Mouse (Mus musculus) retina, adult 2 months (tissue): ENCODE results near the gene Msi2.

Experiments used
- DNase-seq: peaks from one replicate; pipeline ENCODE4 v3.0.0-alpha.2; 2012; ENCODE audit warnings: low read depth, low spot score

Msi2 gene

GRCm38 (mm10) chr11:88515736-88516583 is 202.4 kb downstream of the Msi2 start:
- no peak for DNase-seq

- no peak for DNase-seq
These were observed 203.0 kb downstream of the Msi2 start for GRCm38 (mm10) chr11:88515267-88515666.

DNA sequence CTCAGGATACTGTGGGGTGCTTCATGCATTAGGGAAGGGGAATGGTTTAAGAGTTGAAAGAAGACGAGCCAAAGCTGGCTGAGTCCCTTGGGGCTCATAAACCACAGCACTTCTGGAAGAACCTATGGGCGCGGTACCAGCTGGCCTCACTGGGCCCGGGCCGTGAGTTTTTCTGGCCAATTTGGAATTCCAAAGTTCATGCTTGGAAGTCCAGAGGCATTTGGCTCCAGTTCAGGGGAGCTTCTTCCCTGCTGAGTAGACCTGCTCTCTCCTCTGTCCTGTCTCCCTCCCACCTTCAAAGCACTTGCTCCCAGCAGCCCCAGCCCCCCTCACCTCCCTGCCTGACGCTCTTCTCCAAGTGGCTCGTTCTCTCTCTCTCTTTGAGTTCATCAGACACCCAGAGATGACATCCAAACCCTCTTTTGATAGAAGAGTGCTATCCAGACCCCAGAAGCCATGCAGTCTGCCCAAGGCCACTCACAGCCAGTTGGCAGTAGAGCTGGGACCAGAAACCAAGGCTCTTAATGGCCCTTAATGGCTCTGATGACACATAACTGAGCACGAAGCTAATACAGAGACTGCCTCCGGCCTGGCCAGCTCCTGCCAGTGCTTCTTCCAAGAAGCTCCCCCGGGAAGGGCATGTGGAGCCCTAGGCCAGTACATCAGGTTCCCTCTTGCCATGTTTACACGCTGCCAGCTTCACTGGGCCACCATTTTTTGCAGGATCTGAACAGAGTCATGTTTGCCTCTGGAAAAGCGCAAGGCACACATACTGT is 204.0 kb downstream of the Msi2 start:
- DNase-seq, result no peak

DNA sequence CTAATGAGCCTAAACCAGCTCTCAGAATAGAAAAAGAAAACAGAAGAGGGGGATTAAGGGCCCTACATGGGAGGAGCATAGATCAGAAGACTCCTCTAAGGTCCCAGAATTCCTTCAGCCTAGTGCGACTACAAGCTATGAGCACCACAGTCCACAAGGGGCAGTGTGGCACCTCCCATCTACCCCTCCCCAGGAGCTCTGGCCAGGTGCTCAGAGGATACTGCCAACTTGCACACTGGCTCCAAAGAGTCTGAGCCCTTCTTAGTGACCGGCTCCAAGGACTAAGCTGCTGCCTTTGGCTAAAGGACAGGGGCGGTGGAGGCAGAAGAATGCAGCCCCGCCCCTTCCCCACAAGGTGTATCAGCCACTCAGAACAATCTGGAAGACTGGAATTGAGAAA is 205.7 kb downstream of the Msi2 start:
- peak; percentile 64 for DNase-seq

GRCm38 (mm10) chr11:88510282-88510850 is 207.9 kb downstream of the Msi2 start:
- no peak for DNase-seq

DNA sequence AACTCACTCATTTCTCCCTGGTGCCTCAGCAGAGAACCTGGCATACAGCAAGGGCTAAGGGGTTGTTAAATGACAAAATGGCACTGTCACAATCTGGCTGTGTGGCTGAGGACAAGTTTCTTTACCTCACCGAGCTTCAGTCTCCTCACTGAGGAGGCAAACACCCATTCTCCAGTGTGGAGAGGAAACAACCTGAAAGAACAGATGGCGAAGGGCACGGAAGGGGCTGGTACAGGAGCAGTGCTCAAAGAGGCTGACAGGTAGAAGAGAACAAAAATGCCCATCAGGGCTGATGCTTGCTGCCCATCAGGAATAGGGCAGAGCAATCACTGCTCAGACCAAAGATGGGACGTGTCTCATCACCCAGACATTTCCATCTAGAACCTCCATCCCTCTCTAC is 208.8 kb downstream of the Msi2 start:
- no peak for DNase-seq

DNA sequence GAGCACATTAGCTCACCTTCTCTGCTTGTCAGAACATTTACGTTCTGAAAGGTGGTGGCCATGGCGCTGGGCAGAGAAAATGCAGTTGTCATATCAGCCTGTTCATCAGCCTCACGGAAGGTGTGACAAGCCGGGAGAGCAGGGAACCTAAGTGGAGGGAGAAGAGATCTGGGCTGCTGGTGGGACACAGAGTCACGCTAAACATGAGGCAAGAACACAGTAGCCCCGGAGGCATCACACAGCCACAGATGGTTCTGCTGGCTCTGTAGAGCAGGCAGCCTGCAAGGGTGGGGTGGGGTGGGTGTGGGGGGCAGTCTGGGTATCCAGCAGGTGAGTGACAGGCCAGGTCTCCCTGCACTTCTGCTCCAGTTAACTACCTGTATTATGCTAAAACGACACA is 210.2 kb downstream of the Msi2 start:
- DNase-seq, result no peak

GRCm38 (mm10) chr11:88506544-88507419 is 211.5 kb downstream of the Msi2 start:
- DNase-seq, result no peak

- DNase-seq, result no peak
These were observed 212.2 kb downstream of the Msi2 start for GRCm38 (mm10) chr11:88506109-88506508.

GRCm38 (mm10) chr11:88502566-88502965 is 215.7 kb downstream of the Msi2 start:
- DNase-seq, result no peak

DNA sequence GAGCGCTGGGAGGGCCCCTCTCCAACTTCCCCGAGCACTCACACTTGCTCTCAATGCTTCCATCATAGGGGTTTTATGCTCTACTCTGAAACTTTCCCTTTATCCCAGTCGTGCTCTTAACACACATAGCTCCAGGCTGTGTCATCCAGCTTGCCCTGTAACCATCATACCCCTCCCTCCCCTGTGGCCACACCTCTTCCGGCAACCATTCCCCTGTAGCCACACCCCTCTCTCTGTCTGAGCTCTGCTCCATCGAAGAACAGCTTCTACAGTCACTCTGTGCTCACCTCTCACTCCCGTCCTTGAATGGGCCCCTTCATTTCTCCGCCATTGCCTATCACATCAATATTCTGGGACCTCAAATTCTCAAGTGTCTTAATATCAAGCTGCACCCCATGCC is 219.8 kb downstream of the Msi2 start:
- no peak for DNase-seq

DNA sequence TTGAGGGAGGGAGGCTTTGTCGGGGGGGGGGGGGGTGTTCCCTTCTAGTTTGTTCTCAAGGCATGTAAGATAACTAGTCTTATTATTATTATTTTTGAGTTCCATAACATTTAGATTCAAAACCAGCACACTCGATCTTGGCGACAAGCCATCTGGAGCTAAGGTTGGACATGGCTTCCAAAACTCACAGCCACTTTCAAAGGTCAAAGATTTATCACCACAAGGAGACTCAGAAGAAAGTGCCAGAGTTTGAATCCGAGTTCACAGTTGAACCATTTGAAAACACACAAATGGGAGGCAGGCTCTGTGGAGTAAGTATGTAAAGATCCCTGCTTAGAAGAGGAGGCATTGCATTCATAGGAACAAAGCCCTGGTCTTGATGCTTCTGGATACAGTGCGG is 221.9 kb downstream of the Msi2 start:
- DNase-seq, result no peak

DNA sequence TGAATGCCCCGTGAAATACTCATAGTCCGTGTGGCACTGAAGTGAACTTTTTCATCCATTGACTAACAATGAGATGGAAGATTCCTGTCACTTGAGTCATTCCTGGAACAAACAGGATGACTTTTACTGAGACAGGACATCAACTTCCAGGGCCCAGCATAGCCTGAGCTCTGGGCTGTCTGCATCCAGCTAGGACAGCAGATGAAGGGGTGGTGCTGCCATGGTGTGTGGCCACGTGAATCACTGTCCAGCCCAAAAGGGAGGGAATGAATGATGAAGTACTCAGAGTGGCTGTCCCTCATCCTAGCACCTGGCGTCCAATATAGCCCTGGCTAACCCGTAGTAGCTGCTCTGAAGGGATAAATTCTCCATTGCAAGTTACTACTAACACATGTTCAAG is 222.6 kb downstream of the Msi2 start:
- no peak for DNase-seq

DNA sequence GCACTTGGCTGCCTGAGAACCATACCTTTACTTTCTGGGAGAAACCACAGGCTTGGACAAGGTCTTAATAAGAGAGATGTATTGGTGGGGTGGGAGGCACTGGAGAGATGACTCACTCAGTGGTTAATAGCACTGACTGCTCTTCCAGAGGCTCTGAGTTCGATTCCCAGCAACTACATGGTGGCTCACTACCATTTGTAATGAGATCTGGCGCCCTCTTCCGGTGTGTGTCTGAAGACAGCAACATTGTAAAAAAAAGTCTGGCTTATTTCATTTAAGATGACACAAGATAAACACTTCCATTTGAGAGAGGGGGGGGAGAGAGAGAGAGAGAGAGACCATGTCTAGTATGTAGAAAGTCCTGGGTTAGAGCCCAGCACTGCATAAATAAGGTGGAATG is 223.3 kb downstream of the Msi2 start:
- DNase-seq, result no peak

DNA sequence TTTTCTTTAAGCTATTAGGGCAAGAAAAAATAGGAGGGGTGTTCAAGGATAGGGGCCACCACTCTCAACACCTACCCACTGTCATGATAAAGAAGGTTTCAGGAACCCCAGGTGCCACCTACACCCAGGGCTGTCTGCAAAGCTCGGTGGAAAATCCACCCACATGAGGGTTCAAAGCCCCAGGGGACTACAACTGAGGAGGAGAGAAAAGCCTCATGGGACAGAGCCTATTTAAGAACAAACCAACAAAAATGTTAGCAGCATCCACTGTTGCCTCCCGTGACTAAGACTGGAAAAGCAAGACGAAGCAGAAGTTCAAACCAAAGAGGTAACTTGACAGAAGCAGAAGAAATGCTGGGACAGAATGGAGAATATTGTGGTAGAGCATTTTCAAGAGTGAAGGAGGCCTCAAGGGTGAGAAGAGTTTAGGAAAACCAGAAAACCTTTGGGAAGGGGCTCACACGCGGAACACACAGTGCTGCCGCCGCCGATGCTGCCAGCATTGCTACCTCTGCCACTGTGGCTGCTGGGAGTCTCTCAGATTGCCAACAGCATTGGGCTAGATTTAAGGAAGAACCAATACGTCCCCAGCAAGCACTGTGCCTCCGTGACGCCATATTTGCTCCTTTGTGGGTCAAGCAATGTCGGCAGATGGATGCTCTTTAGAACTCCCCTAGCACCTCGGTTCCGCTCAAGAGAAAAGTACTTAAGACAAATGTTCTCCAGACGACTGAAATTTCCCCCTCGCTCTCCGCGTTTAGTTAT is 224.3 kb downstream of the Msi2 start:
- no peak for DNase-seq

DNA sequence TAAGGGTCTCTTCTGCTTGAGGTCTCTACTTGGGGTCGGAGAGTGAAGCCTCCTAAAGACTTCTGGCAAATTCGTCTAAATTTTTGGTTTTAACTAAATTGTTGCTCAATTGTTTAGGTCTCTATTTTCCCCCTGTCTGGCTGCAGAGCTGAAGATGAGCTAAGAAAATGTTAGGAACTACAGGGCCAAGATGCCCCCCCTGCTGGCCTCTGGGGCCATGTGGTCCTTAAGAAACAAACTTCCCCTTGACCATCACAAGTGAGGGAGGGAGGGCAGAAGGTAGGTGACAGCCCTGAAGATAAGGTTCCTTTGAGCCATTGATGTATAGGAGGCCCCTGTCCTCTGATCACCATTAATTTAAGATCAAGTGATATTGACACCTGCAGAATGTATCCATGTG is 225.7 kb downstream of the Msi2 start:
- DNase-seq, result no peak

DNA sequence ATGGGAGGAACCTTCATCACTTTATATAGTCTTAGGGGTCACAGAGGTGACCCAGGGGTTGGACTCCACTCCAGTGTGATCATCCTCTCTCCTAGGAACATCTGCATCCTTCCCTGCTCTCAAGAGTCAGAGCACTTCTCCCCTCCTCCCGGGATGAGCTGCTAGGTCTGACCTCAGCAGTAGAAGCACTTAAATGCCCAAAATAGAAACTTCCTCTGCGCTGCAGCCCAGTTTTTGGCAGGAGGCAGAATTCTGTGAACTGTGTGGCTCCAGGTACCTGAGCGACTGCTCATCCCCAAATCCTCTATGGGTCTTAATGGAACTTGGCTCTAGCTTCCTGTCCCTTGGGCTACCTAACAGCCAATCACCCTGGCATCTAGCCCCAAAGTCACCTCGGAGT is 228.3 kb downstream of the Msi2 start:
- DNase-seq, result no peak

GRCm38 (mm10) chr11:88488941-88489724 is 229.2 kb downstream of the Msi2 start:
- DNase-seq, result no peak

GRCm38 (mm10) chr11:88488175-88488940 is 230.0 kb downstream of the Msi2 start:
- no peak for DNase-seq
